Mouse (Mus musculus): ENCODE results near the gene Zfp958. TPM values are rescaled to one million over a fixed set of nuclear protein-coding genes. Genes with fewer than 3 reads are reported as not detected.

Zfp958 gene
- total and polyA plus RNA-seq, 3 experiments, result 10.4 to 38.7 (median 15.6) TPM

- H3K27ac ChIP-seq (ENCODE audit: insufficient read depth, low read depth), result peak overlapping the region; percentile 94
- H3K79me2 ChIP-seq (replicated peaks; ENCODE audit: control insufficient read depth, extremely low read depth, insufficient read depth, poor library complexity, severe bottlenecking), result peaks cover 13% of the 10 kb centered on the region
- H3K4me1 ChIP-seq (ENCODE audit: control insufficient read depth in 1 of 2, insufficient read depth in 2 of 2), result no peaks in the 10 kb centered on the region
- dilution Hi-C loops (cut with MboI; ENCODE audit: extremely low pct_ligation_motif_present, extremely low pct_unique_long_range_greater_than_20kb, low sequenced_read_pairs), result no loop called here
- H3K27me3 ChIP-seq (replicated peaks), result no peaks in the 10 kb centered on the region
- peak; percentile 64 for DNase-seq (ENCODE audit: extremely low read depth)
- peak overlapping the region; percentile 69 to 79 (median 77) for H3K4me3 ChIP-seq (replicated peaks in 1 of 3; ENCODE audit: low read depth in 2 of 3, low read length in 2 of 3, poor library complexity in 1 of 3)
- H3K9me3 ChIP-seq (replicated peaks; ENCODE audit: low read length), result peaks cover 6% of the 10 kb centered on the region
- in situ Hi-C loops (cut with MboI; ENCODE audit: low pct_ligation_motif_present, low pct_unique_long_range_greater_than_20kb, low sequenced_read_pairs), result loop anchor here (5.0 kb wide), 1 partner anchor 67 kb away; the partner anchor contains the start of gene Zfp958
- no peak for TF ChIP-seq HCFC1 (IDR thresholded peaks at IDR 0.05; ENCODE audit: low read depth, low read length)
- H3K36me3 ChIP-seq (replicated peaks in 1 of 2; ENCODE audit: control insufficient read depth in 1 of 2, insufficient read depth in 1 of 2, low read length in 1 of 2), result no peaks in the 10 kb centered on the region
- no peak overlapping the region for H3K9ac ChIP-seq (ENCODE audit: insufficient read depth, low read depth)
- H3K4me2 ChIP-seq (ENCODE audit: insufficient read depth, low read depth, poor library complexity, severe bottlenecking), result no peak overlapping the region
Observed at GRCm38 (mm10) chr8:4678908-4679545, 66.1 kb downstream of the Zfp958 start.

- no peak for DNase-seq (ENCODE audit: extremely low read depth)
- peaks cover 6% of the 10 kb centered on the region for H3K9me3 ChIP-seq (replicated peaks; ENCODE audit: low read length)
- dilution Hi-C loops (cut with MboI; ENCODE audit: extremely low pct_ligation_motif_present, extremely low pct_unique_long_range_greater_than_20kb, low sequenced_read_pairs) (no loop called here), in situ Hi-C loops (cut with MboI; ENCODE audit: low pct_ligation_motif_present, low pct_unique_long_range_greater_than_20kb, low sequenced_read_pairs) (loop anchor here (5.0 kb wide), 1 partner anchor 67 kb away; the partner anchor contains the start of gene Zfp958)
- H3K27me3 ChIP-seq (replicated peaks), result no peaks in the 10 kb centered on the region
- no peak overlapping the region for H3K4me2 ChIP-seq (ENCODE audit: insufficient read depth, low read depth, poor library complexity, severe bottlenecking)
- peaks cover 13% of the 10 kb centered on the region for H3K79me2 ChIP-seq (replicated peaks; ENCODE audit: control insufficient read depth, extremely low read depth, insufficient read depth, poor library complexity, severe bottlenecking)
- no peaks in the 10 kb centered on the region for H3K36me3 ChIP-seq (replicated peaks in 1 of 2; ENCODE audit: control insufficient read depth in 1 of 2, insufficient read depth in 1 of 2, low read length in 1 of 2)
- TF ChIP-seq KAT2A (IDR thresholded peaks at IDR 0.05; ENCODE audit: insufficient replicate concordance, low read length) (no peak), TCF12 (IDR thresholded peaks at IDR 0.05; ENCODE audit: low read depth, low read length) (no peak), ZMIZ1 (IDR thresholded peaks at IDR 0.05; ENCODE audit: low read depth, low read length) (no peak), EP300 (IDR thresholded peaks at IDR 0.05; ENCODE audit: low read length) (no peak), MYC (IDR thresholded peaks at IDR 0.05; ENCODE audit: low read depth, low read length) (no peak), BHLHE40 (IDR thresholded peaks at IDR 0.05; ENCODE audit: low read depth, low read length) (no peak), USF2 (conservative IDR thresholded peaks at IDR 0.05; ENCODE audit: low read depth, low read length) (no peak), MAX (IDR thresholded peaks at IDR 0.05; ENCODE audit: low read length) (no peak), GABPA (IDR thresholded peaks at IDR 0.05; ENCODE audit: insufficient replicate concordance, low read depth, low read length) (no peak), MEF2A (IDR thresholded peaks at IDR 0.05; ENCODE audit: borderline replicate concordance, low read depth, low read length) (no peak), MAZ (IDR thresholded peaks at IDR 0.05; ENCODE audit: low read depth, low read length) (no peak), E2F4 (IDR thresholded peaks at IDR 0.05; ENCODE audit: insufficient replicate concordance, low read depth, low read length) (no peak), POLR2A (IDR thresholded peaks at IDR 0.05; ENCODE audit: low read depth, low read length) (no peak), ETS1 (conservative IDR thresholded peaks at IDR 0.05; ENCODE audit: low read depth, low read length) (no peak), RAD21 (IDR thresholded peaks at IDR 0.05; ENCODE audit: low read depth, low read length) (no peak), PAX5 (IDR thresholded peaks at IDR 0.05; ENCODE audit: low read length) (no peak), SMC3 (IDR thresholded peaks at IDR 0.05; ENCODE audit: low read depth, low read length) (no peak), CHD2 (IDR thresholded peaks at IDR 0.05; ENCODE audit: low read length) (no peak), MXI1 (IDR thresholded peaks at IDR 0.05; ENCODE audit: low read depth, low read length) (no peak), JUND (conservative IDR thresholded peaks at IDR 0.05; ENCODE audit: low read depth, low read length) (no peak)
- H3K9ac ChIP-seq (ENCODE audit: insufficient read depth, low read depth), result no peak overlapping the region
- H3K4me1 ChIP-seq (ENCODE audit: control insufficient read depth in 1 of 2, insufficient read depth in 2 of 2), result no peaks in the 10 kb centered on the region
- no peak overlapping the region for H3K4me3 ChIP-seq (replicated peaks in 1 of 3; ENCODE audit: low read depth in 2 of 3, low read length in 2 of 3, poor library complexity in 1 of 3)
- no peak overlapping the region for H3K27ac ChIP-seq (ENCODE audit: insufficient read depth, low read depth)
Observed at GRCm38 (mm10) chr8:4679796-4680195, 66.8 kb downstream of the Zfp958 start.

Other genes with a start within 250 kb of the Zfp958 start
- 8.6 and 13.3 TPM in 2 replicates for gene Cers4, start 120.1 kb upstream of the Zfp958 start, total RNA-seq (2012; rRNA removed)
- gene Cers4, start 120.1 kb upstream of the Zfp958 start, total RNA-seq (2014; rRNA removed), result 11.9 and 15.3 TPM in 2 replicates
- gene Cers4, start 120.1 kb upstream of the Zfp958 start, polyA plus RNA-seq (2012; ENCODE audit: insufficient read length, low read depth), result 9.9 and 11.4 TPM in 2 replicates
- gene Shcbp1, start 166.4 kb downstream of the Zfp958 start, total RNA-seq (2012; rRNA removed), result 39.9 and 44.0 TPM in 2 replicates
- 90.8 and 105 TPM in 2 replicates for gene Shcbp1, start 166.4 kb downstream of the Zfp958 start, total RNA-seq (2014; rRNA removed)
- 48.2 and 49.9 TPM in 2 replicates for gene Shcbp1, start 166.4 kb downstream of the Zfp958 start, polyA plus RNA-seq (2012; ENCODE audit: insufficient read length, low read depth)